Mouse (Mus musculus): ENCODE measurements around the gene Chrm5. TPM values are rescaled to one million over a fixed set of nuclear protein-coding genes. Genes with fewer than 3 reads are reported as not detected.
"Not testable (repeated sequence)": the region's sequence is repeated elsewhere in the genome, so short reads cannot be mapped to it uniquely, and the experiment has no call there.

Gene Chrm5
- polyA plus RNA-seq, 1 experiment from 2014 or later = not detected

DNA sequence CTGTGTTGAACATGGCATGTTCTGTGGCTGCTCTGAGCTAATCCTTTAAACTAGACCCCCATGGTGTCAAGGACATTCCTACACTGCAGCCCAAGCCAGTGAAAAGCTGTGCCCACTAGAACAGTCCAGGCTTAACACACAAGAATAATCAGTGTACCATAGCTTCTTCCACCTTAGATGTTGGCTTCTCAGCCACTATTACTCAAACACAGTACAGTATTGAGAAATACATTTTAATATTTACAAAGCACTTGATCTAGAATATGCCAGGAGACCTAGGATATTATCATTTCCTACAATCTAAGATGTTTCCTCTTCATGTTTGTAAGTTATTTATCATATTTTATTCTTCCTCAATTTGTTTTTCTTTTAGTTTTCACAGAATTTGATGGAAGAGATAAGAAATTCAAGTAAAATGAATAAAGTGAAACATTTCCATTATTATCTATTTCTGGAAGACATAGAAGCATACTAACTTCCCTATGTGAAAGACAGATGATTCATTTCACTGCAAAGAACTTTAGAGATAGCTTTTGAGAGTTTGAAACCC lies 32.0 kb downstream of the Chrm5 start:
- Histone ChIP-seq H3K9ac (no peak overlapping the region), H3K27ac (replicated peaks) (no peak overlapping the region), H3K27me3 (replicated peaks) (no peaks in the 10 kb centered on the region), H3K4me2 (no peak overlapping the region), H3K4me3 (no peak overlapping the region), H3K4me1 (no peaks in the 10 kb centered on the region), H3K36me3 (no peaks in the 10 kb centered on the region), H3K9me3 (no peaks in the 10 kb centered on the region)
- ATAC-seq (ENCODE audit: extremely low read depth, insufficient number of reproducible peaks, low FRiP score, low TSS enrichment) = no peak

DNA sequence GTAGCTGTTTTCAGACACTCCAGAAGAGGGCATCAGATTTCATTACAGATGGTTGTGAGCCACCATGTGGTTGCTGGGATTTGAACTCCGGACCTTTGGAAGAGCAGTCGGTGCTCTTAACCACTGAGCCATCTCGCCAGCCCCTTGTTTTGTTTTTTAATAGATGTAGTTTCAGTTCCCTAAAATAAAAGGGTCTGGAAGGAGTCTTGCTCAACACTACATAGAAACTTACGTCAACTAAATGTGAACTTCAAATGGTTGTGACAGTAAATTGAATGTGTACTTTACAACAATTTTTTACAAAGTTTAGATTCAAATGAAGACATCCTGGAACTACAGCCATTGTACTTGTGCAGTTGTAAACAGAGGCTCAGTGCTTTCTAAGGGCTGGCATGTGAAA lies 32.5 kb downstream of the Chrm5 start:
- not testable (repeated sequence) for H3K4me3 ChIP-seq; H3K27ac ChIP-seq (replicated peaks); H3K4me2 ChIP-seq; H3K9me3 ChIP-seq; ATAC-seq (ENCODE audit: extremely low read depth, insufficient number of reproducible peaks, low FRiP score, low TSS enrichment); H3K36me3 ChIP-seq; H3K9ac ChIP-seq; H3K4me1 ChIP-seq; H3K27me3 ChIP-seq (replicated peaks)
- WGBS = 54% methylated on average over 4 of the region's 4 CpGs

DNA sequence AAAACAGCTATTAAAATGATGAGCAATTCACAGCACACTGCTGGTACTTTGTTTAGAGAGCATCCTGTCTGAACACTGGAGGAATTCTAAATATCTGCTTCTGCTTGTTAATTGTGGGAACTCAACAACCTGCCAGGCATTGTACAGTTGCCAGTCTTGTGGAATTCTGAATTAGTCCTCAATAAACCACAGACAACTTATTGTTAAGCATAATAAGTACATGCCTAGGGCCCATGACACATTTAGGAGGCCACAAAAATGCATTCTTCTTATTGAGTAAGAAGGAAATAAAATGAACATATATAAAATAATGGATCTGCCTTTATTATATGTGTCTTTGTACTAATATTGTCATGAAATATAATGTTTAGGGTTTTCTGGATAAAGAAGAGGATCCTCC lies 35.1 kb downstream of the Chrm5 start:
- H3K9ac ChIP-seq = no peak overlapping the region
- no peak for ATAC-seq (ENCODE audit: extremely low read depth, insufficient number of reproducible peaks, low FRiP score, low TSS enrichment)
- no peaks in the 10 kb centered on the region for H3K27me3 ChIP-seq (replicated peaks)
- H3K4me3 ChIP-seq = no peak overlapping the region
- H3K36me3 ChIP-seq = no peaks in the 10 kb centered on the region
- H3K27ac ChIP-seq (replicated peaks) = no peak overlapping the region
- H3K4me1 ChIP-seq = no peaks in the 10 kb centered on the region
- no peak overlapping the region for H3K4me2 ChIP-seq
- H3K9me3 ChIP-seq = no peaks in the 10 kb centered on the region

DNA sequence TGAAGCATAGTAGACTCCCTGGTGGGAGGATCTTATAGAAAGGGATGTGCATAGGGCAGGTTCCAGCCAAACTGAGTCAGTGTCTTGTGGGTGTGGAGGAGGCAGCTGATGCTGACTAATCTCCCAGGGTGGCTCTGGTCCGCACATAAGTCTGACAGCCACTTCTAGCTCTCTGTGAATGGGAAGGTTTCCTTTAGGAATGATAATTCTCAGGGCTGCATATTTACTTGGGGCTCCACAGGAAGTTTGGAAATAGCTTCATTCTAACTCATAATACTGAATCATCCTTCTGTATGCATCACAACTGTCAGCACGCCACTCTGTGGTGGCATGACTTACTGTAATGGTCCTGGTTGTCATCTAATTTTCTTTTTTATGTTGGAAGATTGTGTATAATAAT lies 37.1 kb downstream of the Chrm5 start:
- 39% methylated on average over 2 of the region's 2 CpGs for WGBS
- no peak overlapping the region for H3K9ac ChIP-seq
- H3K9me3 ChIP-seq = no peaks in the 10 kb centered on the region
- H3K4me1 ChIP-seq = no peaks in the 10 kb centered on the region
- H3K27ac ChIP-seq (replicated peaks) = no peak overlapping the region
- H3K4me3 ChIP-seq = no peak overlapping the region
- H3K27me3 ChIP-seq (replicated peaks) = no peaks in the 10 kb centered on the region
- no peak overlapping the region for H3K4me2 ChIP-seq
- no peak for ATAC-seq (ENCODE audit: extremely low read depth, insufficient number of reproducible peaks, low FRiP score, low TSS enrichment)
- no peaks in the 10 kb centered on the region for H3K36me3 ChIP-seq

DNA sequence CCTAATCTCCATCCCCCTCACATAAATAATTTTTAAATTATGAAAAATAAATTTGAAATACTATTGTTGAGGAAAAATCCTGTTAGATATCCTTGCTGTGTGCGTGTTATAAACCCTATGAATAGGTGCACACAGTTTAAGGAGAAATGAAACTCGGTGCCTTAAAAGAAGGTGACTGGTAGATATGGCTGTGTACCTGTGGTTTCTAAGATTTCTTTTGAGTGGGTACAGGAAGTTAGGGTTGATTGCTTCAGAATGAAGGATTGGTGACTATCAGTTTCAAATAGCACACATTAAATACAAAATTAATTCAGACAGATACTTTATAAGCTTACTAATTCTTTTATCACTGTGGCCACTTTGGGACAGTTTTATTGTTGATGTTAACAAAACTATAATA lies 43.0 kb downstream of the Chrm5 start:
- Histone ChIP-seq H3K27me3 (replicated peaks) (no peaks in the 10 kb centered on the region), H3K4me2 (no peak overlapping the region), H3K4me1 (no peaks in the 10 kb centered on the region), H3K9me3 (no peaks in the 10 kb centered on the region), H3K27ac (replicated peaks) (no peak overlapping the region), H3K9ac (no peak overlapping the region), H3K4me3 (no peak overlapping the region), H3K36me3 (no peaks in the 10 kb centered on the region)
- 84% methylated on average over 2 of the region's 2 CpGs for WGBS
- ATAC-seq (ENCODE audit: extremely low read depth, insufficient number of reproducible peaks, low FRiP score, low TSS enrichment) = no peak

DNA sequence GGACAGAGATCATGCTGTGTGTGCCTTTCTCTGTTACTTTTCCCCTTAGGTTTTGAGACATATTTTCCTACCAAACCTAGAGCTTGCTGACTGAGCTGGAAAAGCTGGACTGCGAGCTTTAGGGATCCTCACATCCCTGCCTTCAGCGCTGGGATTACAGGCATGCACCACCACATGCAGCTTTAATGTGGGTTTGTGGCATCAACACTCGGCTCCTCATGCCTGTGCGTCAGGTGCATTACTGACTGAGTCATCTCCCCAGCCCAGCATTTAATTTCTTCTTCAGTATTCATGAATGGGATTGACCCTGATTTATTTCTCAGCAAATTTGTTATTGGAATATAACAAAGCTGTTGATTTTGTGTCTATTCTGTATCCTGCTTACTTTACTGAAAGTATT lies 44.3 kb downstream of the Chrm5 start:
- 72% methylated on average over 4 of the region's 4 CpGs for WGBS
- H3K4me3 ChIP-seq = no peak overlapping the region
- no peaks in the 10 kb centered on the region for H3K9me3 ChIP-seq
- no peak overlapping the region for H3K27ac ChIP-seq (replicated peaks)
- no peak overlapping the region for H3K9ac ChIP-seq
- no peak overlapping the region for H3K4me2 ChIP-seq
- H3K27me3 ChIP-seq (replicated peaks) = no peaks in the 10 kb centered on the region
- no peak for ATAC-seq (ENCODE audit: extremely low read depth, insufficient number of reproducible peaks, low FRiP score, low TSS enrichment)
- no peaks in the 10 kb centered on the region for H3K36me3 ChIP-seq
- H3K4me1 ChIP-seq = no peaks in the 10 kb centered on the region

DNA sequence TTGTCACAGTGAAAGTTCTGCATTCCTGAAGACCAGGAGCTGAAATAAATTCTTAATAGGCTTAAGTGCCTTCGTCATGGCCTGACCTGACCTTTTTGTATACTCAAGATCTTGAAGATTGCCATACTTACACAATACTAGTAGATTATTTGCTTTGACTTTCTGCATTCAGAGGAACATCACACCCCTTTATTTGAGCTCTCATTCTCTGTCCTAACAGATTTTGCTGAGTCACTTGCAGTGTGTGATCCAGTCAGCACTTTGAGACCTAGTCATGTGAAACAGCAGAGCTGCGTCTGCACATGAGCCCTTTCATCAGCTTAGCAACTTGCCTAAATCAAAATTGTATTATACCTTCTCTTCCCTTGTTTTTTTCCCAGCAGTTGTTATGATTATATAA lies 47.2 kb downstream of the Chrm5 start:
- H3K36me3 ChIP-seq = no peaks in the 10 kb centered on the region

DNA sequence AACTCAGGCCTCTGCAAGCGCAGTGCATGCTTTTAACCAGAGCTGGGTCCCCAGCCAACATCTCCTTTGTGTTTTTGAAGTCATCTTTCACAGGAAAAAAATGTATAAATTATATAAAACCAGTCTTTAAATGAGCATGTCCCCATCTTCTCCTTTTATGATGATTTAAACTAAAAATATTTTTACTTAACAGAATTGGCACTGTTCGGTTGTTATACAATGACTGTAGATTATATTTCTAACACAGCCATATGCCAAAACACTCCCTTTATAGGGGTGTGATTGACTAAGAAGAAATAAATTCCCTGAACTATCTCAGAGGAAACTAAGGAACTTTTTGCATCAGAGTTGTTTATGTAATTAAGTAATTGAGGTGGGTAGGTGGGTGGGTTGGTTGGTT lies 48.0 kb downstream of the Chrm5 start:
- Histone ChIP-seq H3K4me1 (no peaks in the 10 kb centered on the region), H3K36me3 (no peaks in the 10 kb centered on the region), H3K27ac (replicated peaks) (no peak overlapping the region), H3K4me3 (no peak overlapping the region), H3K9ac (no peak overlapping the region), H3K27me3 (replicated peaks) (no peaks in the 10 kb centered on the region), H3K4me2 (no peak overlapping the region), H3K9me3 (no peaks in the 10 kb centered on the region)
- ATAC-seq (ENCODE audit: extremely low read depth, insufficient number of reproducible peaks, low FRiP score, low TSS enrichment) = no peak
- 86% methylated on average over 2 of the region's 2 CpGs for WGBS

More for the DNA sequence above, 47.2 kb downstream of the Chrm5 start:
- Histone ChIP-seq H3K27ac (replicated peaks) (no peak overlapping the region), H3K4me2 (no peak overlapping the region), H3K9me3 (no peaks in the 10 kb centered on the region), H3K9ac (no peak overlapping the region), H3K4me3 (no peak overlapping the region), H3K4me1 (no peaks in the 10 kb centered on the region), H3K27me3 (replicated peaks) (no peaks in the 10 kb centered on the region)
- WGBS = 61% methylated on average over 2 of the region's 2 CpGs
- no peak for ATAC-seq (ENCODE audit: extremely low read depth, insufficient number of reproducible peaks, low FRiP score, low TSS enrichment)

DNA sequence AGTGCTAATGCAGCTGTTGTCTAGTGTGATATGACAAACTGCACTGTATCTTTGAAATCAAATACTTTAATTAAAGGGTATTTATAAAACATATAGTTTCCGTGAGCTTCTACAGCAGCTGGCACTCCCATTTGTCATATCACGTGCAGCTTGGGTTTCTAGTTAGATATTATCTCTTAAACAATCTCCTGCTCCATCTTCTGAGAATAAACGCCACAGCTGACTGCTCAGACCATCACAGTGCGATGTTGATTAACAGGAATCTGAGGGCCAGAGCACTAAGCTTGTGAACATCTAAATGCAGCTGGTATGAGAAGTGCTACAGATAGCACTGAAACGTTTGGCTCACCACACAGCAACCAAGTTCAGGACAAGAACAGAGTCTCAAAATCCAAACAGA lies 50.2 kb downstream of the Chrm5 start:
- no peaks in the 10 kb centered on the region for H3K36me3 ChIP-seq
- no peak overlapping the region for H3K9ac ChIP-seq
- H3K4me1 ChIP-seq = no peaks in the 10 kb centered on the region
- ATAC-seq (ENCODE audit: extremely low read depth, insufficient number of reproducible peaks, low FRiP score, low TSS enrichment) = no peak
- no peaks in the 10 kb centered on the region for H3K27me3 ChIP-seq (replicated peaks)
- H3K4me3 ChIP-seq = no peak overlapping the region
- 52% methylated on average over 5 of the region's 5 CpGs for WGBS
- H3K4me2 ChIP-seq = no peak overlapping the region
- H3K27ac ChIP-seq (replicated peaks) = no peak overlapping the region
- H3K9me3 ChIP-seq = no peaks in the 10 kb centered on the region

DNA sequence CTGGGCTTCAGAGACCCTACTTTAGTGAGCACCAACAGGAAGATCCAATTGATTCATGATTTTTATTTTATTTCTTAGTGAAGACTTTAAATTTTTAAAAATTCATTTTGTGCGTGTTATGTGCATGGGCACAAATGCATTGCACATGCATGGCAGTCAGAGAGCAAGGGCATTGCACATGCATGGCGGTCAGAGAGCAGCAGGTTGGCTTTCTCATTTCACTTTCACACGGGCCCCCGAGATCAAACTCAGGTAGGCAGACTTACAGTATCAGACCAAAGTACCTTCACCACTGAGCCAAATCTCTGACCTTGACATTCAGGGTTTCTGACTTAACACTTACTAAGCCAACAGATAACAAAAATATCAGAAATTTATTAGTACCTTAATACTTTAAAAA lies 50.9 kb downstream of the Chrm5 start:
- H3K4me2 ChIP-seq = no peak overlapping the region
- whole genome bisulfite sequencing = 77% methylated on average over 4 of the region's 4 CpGs
- no peak overlapping the region for H3K27ac ChIP-seq (replicated peaks)
- H3K27me3 ChIP-seq (replicated peaks) = no peaks in the 10 kb centered on the region
- H3K36me3 ChIP-seq = no peaks in the 10 kb centered on the region
- no peak for ATAC-seq (ENCODE audit: extremely low read depth, insufficient number of reproducible peaks, low FRiP score, low TSS enrichment)
- H3K4me1 ChIP-seq = no peaks in the 10 kb centered on the region
- H3K9me3 ChIP-seq = no peaks in the 10 kb centered on the region
- H3K4me3 ChIP-seq = no peak overlapping the region
- no peak overlapping the region for H3K9ac ChIP-seq
